13 mouse cellular contexts compared by ENCODE assay signal in genomic region chr6:108101936-108102830, GRCm38 (mm10). TPM values are rescaled to one million over a fixed set of nuclear protein-coding genes. Genes with fewer than 3 reads are reported as not detected.
DNase-seq lines count a peak whose midpoint lies in the region; ATAC-seq and TF ChIP-seq lines count a peak whose summit lies in the region.
"Had no signal": no experiment of that assay in that cellular context is flagged by ENCODE, and none has a peak within 500 bp of the region (broad histone marks: within the 10 kb centered on the region; RNA-seq: fewer than 3 reads in every experiment).

No protein-coding gene starts in this region.

- H3K9me3 ChIP-seq in intestine, embryonic 16.5 days (ENCODE audit: control insufficient read depth, low read length) = no peaks in the 10 kb centered on the region
- H3K9me3 ChIP-seq: midbrain, embryonic 10.5 days; neural tube, embryonic 13.5 days had no signal

- intact Hi-C loops in heart, adult 2 months (cut with DNase I) = loop anchor here (5.0 to 10.0 kb wide), 3 partner anchors 110 to 613 kb away; partner anchors contain the start of gene Itpr1

- TF ChIP-seq EP300 in heart, adult 2 months (IDR thresholded peaks at IDR 0.05; ENCODE audit: insufficient read depth, low read depth, low read length) = no peak

- H3K27me3 ChIP-seq in heart, adult 2 months (ENCODE audit: control insufficient read depth, insufficient read depth, low read length) = no peaks in the 10 kb centered on the region
- no peaks in the 10 kb centered on the region for H3K27me3 ChIP-seq in intestine, embryonic 16.5 days (replicated peaks; ENCODE audit: control insufficient read depth, insufficient read depth, low read length)
- no peaks in the 10 kb centered on the region for H3K27me3 ChIP-seq in cerebellum, adult 2 months (ENCODE audit: control insufficient read depth, insufficient read depth, low read length)
- H3K27me3 ChIP-seq: neural tube, embryonic 13.5 days had no signal

- H3K4me3 ChIP-seq in heart, adult 2 months = no peak overlapping the region
- H3K4me3 ChIP-seq in intestine, embryonic 16.5 days (ENCODE audit: low read length) = no peak overlapping the region
- H3K4me3 ChIP-seq in cerebellum, adult 2 months (replicated peaks; ENCODE audit: insufficient read depth, low read depth, low read length) = no peak overlapping the region
- H3K4me3 ChIP-seq: gastrocnemius, adult 2 months; midbrain, embryonic 10.5 days; neural tube, embryonic 13.5 days had no signal

- peaks cover 4% of the 10 kb centered on the region for H3K36me3 ChIP-seq in heart, adult 2 months (ENCODE audit: control insufficient read depth, insufficient read depth, low read length)
- H3K36me3 ChIP-seq in intestine, embryonic 16.5 days (ENCODE audit: control insufficient read depth, insufficient read depth, low read length) = no peaks in the 10 kb centered on the region
- H3K36me3 ChIP-seq: neural tube, embryonic 13.5 days had no signal

- H3K27ac ChIP-seq in heart, adult 2 months = peak overlapping the region; percentile 75
- H3K27ac ChIP-seq in intestine, embryonic 16.5 days (ENCODE audit: low read length) = no peak overlapping the region
- H3K27ac ChIP-seq in cerebellum, adult 2 months (ENCODE audit: insufficient read depth, low read length) = no peak overlapping the region
- H3K27ac ChIP-seq: gastrocnemius, adult 2 months; midbrain, embryonic 10.5 days; neural tube, embryonic 13.5 days had no signal

- no peak overlapping the region for H3K4me2 ChIP-seq in intestine, embryonic 16.5 days (ENCODE audit: low read depth, low read length)
- H3K4me2 ChIP-seq: neural tube, embryonic 13.5 days had no signal

- TF ChIP-seq CTCF in heart, adult 2 months (IDR thresholded peaks at IDR 0.05) = no peak
- TF ChIP-seq CTCF in cerebellum, adult 2 months (IDR thresholded peaks at IDR 0.05; ENCODE audit: borderline replicate concordance, insufficient read depth, low read depth, low read length) = no peak

- TF ChIP-seq POLR2A in heart, adult 2 months (IDR thresholded peaks at IDR 0.05; ENCODE audit: insufficient read depth, low read depth, low read length) = no peak
- TF ChIP-seq POLR2A in cerebellum, adult 2 months (IDR thresholded peaks at IDR 0.05; ENCODE audit: borderline replicate concordance, insufficient read depth, low read length) = no peak

- no peaks in the 10 kb centered on the region for H3K79me2 ChIP-seq in heart, adult 2 months (replicated peaks; ENCODE audit: control insufficient read depth, insufficient read depth, low read length)

- 64% methylated on average over 10 of the region's 10 CpGs for WGBS in heart, adult 2 months
- WGBS in intestine, embryonic 16.5 days = 82% methylated on average over 10 of the region's 10 CpGs
- 75% methylated on average over 10 of the region's 10 CpGs for WGBS in cerebellum, adult 2 months

- peaks cover 1% of the 10 kb centered on the region for H3K4me1 ChIP-seq in heart, adult 2 months (ENCODE audit: control insufficient read depth, insufficient read depth, low read length)
- H3K4me1 ChIP-seq in intestine, embryonic 16.5 days (ENCODE audit: control insufficient read depth, insufficient read depth, low read length) = no peaks in the 10 kb centered on the region
- no peaks in the 10 kb centered on the region for H3K4me1 ChIP-seq in cerebellum, adult 2 months (ENCODE audit: control insufficient read depth, insufficient read depth, low read length)

- peak; percentile 20 to 30 for DNase-seq in cerebellum, postnatal 10 days
- DNase-seq in heart, adult 2 months = peak in 1 of 2 experiments; percentile 33
- peak; percentile 85 to 87 for DNase-seq in kidney, postnatal 36 days
- no peak for DNase-seq in gastrocnemius, postnatal 25 days
- DNase-seq in cerebellum, adult 2 months = no peak
- no peak for DNase-seq in cerebellum, postnatal 14 days
- DNase-seq: gastrocnemius, adult 2 months; thymus, postnatal 36 days had no signal

- H3K9ac ChIP-seq in heart, adult 2 months (ENCODE audit: low read depth, low read length) = no peak overlapping the region
- no peak overlapping the region for H3K9ac ChIP-seq in intestine, embryonic 16.5 days (ENCODE audit: low read depth, low read length)
- H3K9ac ChIP-seq: neural tube, embryonic 13.5 days had no signal

- no peak for ATAC-seq in cerebellum, adult (ENCODE audit: insufficient number of reproducible peaks, low FRiP score, low TSS enrichment)
- ATAC-seq in intestine, embryonic 16.5 days = peak; percentile 23; the same call in 1 of the 2 replicates
- ATAC-seq: lung, postnatal 0 days had no signal

RNA-seq across cellular contexts. Expression of gene Setmar, which starts 37.3 kb away (rescaled TPM):
- 1 to 10 TPM; 3.2 to 3.8 TPM for total RNA-seq in heart, adult 2 months (2021)
- 1.6 and 3.5 TPM in 2 replicates for polyA plus RNA-seq in heart, adult 2 months (2012; rRNA removed)
- polyA plus RNA-seq in intestine, embryonic 16.5 days (2015; fragmentation: Nextera tagmentation; extraction: Ambion mirVana) = 6.4 and 6.5 TPM in 2 replicates
- total RNA-seq in gastrocnemius, postnatal 25 days (2021) = 1 to 10 TPM; 4.0 TPM
- 7.7 and 8.2 TPM in 2 replicates for polyA plus RNA-seq in cerebellum, adult 2 months (2012; rRNA removed)

Comparison
In these comparisons a context has a peak if more than half of its experiments do, and no peak if none do; other contexts are left out.
1. DNase-seq: peak in cerebellum, postnatal 10 days (2 of 2) and kidney, postnatal 36 days (2 of 2); none in gastrocnemius, postnatal 25 days (single experiment), cerebellum, adult 2 months (0 of 2) and cerebellum, postnatal 14 days (0 of 2).